Mouse (Mus musculus): ENCODE results near the gene Adamts2. TPM values are rescaled to one million over a fixed set of nuclear protein-coding genes. Genes with fewer than 3 reads are reported as not detected.

Adamts2 gene
- polyA plus RNA-seq, 1 experiment from 2014 or later: 8.5 TPM

GRCm38 (mm10) chr11:50658826-50659225 lies 56.9 kb downstream of the Adamts2 start:
- no peak for ATAC-seq

GRCm38 (mm10) chr11:50662176-50662575 lies 60.3 kb downstream of the Adamts2 start:
- Histone ChIP-seq H3K4me3 (replicated peaks) (no peak overlapping the region), H3K36me3 (no peaks in the 10 kb centered on the region), H3K4me2 (replicated peaks) (no peak overlapping the region), H3K4me1 (replicated peaks) (no peaks in the 10 kb centered on the region), H3K9me3 (no peaks in the 10 kb centered on the region), H3K9ac (no peak overlapping the region), H3K27me3 (replicated peaks) (no peaks in the 10 kb centered on the region), H3K27ac (no peak overlapping the region)
- no peak for ATAC-seq
- 90% methylated on average over 3 of the region's 3 CpGs for WGBS

More at GRCm38 (mm10) chr11:50658826-50659225, 56.9 kb downstream of the Adamts2 start:
- Histone ChIP-seq H3K9me3 (no peaks in the 10 kb centered on the region), H3K27me3 (replicated peaks) (no peaks in the 10 kb centered on the region), H3K9ac (no peak overlapping the region), H3K4me3 (replicated peaks) (no peak overlapping the region), H3K27ac (no peak overlapping the region), H3K36me3 (no peaks in the 10 kb centered on the region), H3K4me1 (replicated peaks) (peaks cover 4% of the 10 kb centered on the region), H3K4me2 (replicated peaks) (no peak overlapping the region)
- WGBS: 77% methylated on average over 6 of the region's 6 CpGs

- Histone ChIP-seq H3K4me3 (replicated peaks) (no peak overlapping the region), H3K27ac (no peak overlapping the region), H3K4me2 (replicated peaks) (no peak overlapping the region), H3K36me3 (no peaks in the 10 kb centered on the region), H3K27me3 (replicated peaks) (no peaks in the 10 kb centered on the region), H3K9ac (no peak overlapping the region), H3K9me3 (no peaks in the 10 kb centered on the region), H3K4me1 (replicated peaks) (no peaks in the 10 kb centered on the region)
- 66% methylated on average over 4 of the region's 4 CpGs for WGBS
- ATAC-seq: no peak
Measured at GRCm38 (mm10) chr11:50664826-50665225, 62.9 kb downstream of the Adamts2 start.

- ATAC-seq: 0 out of 2 replicates have a peak, but pooled peaks have one; percentile 23
- 70% methylated on average over 9 of the region's 9 CpGs for WGBS
Measured at GRCm38 (mm10) chr11:50669542-50670362, 67.9 kb downstream of the Adamts2 start.

GRCm38 (mm10) chr11:50670363-50670725 lies 68.5 kb downstream of the Adamts2 start:
- H3K27ac ChIP-seq: no peak overlapping the region
- no peak overlapping the region for H3K4me2 ChIP-seq (replicated peaks)
- WGBS: 76% methylated on average over 5 of the region's 5 CpGs
- no peak for ATAC-seq
- H3K27me3 ChIP-seq (replicated peaks): no peaks in the 10 kb centered on the region
- no peak overlapping the region for H3K9ac ChIP-seq
- no peaks in the 10 kb centered on the region for H3K36me3 ChIP-seq
- H3K4me3 ChIP-seq (replicated peaks): no peak overlapping the region
- H3K9me3 ChIP-seq: no peaks in the 10 kb centered on the region
- H3K4me1 ChIP-seq (replicated peaks): no peaks in the 10 kb centered on the region

More at GRCm38 (mm10) chr11:50669542-50670362, 67.9 kb downstream of the Adamts2 start:
- no peaks in the 10 kb centered on the region for H3K9me3 ChIP-seq
- H3K4me1 ChIP-seq (replicated peaks): no peaks in the 10 kb centered on the region
- no peaks in the 10 kb centered on the region for H3K27me3 ChIP-seq (replicated peaks)
- H3K9ac ChIP-seq: no peak overlapping the region
- H3K27ac ChIP-seq: no peak overlapping the region
- H3K4me3 ChIP-seq (replicated peaks): no peak overlapping the region
- no peaks in the 10 kb centered on the region for H3K36me3 ChIP-seq
- H3K4me2 ChIP-seq (replicated peaks): no peak overlapping the region

- no peak overlapping the region for H3K9ac ChIP-seq
Measured at GRCm38 (mm10) chr11:50670881-50671280, 69.0 kb downstream of the Adamts2 start.

GRCm38 (mm10) chr11:50671376-50671775 lies 69.5 kb downstream of the Adamts2 start:
- Histone ChIP-seq H3K27ac (no peak overlapping the region), H3K4me2 (replicated peaks) (no peak overlapping the region), H3K9ac (no peak overlapping the region), H3K36me3 (no peaks in the 10 kb centered on the region), H3K27me3 (replicated peaks) (no peaks in the 10 kb centered on the region), H3K9me3 (no peaks in the 10 kb centered on the region), H3K4me3 (replicated peaks) (no peak overlapping the region), H3K4me1 (replicated peaks) (no peaks in the 10 kb centered on the region)
- no peak for ATAC-seq
- WGBS: 71% methylated on average over 2 of the region's 2 CpGs

More at GRCm38 (mm10) chr11:50670881-50671280, 69.0 kb downstream of the Adamts2 start:
- no peak for ATAC-seq
- H3K27me3 ChIP-seq (replicated peaks): no peaks in the 10 kb centered on the region
- no peaks in the 10 kb centered on the region for H3K4me1 ChIP-seq (replicated peaks)
- no peaks in the 10 kb centered on the region for H3K9me3 ChIP-seq
- H3K27ac ChIP-seq: no peak overlapping the region
- H3K4me2 ChIP-seq (replicated peaks): no peak overlapping the region
- no peaks in the 10 kb centered on the region for H3K36me3 ChIP-seq
- no peak overlapping the region for H3K4me3 ChIP-seq (replicated peaks)
- WGBS: 93% methylated on average over 1 of the region's 1 CpGs

GRCm38 (mm10) chr11:50671820-50672310 lies 70.0 kb downstream of the Adamts2 start:
- Histone ChIP-seq H3K9me3 (no peaks in the 10 kb centered on the region), H3K27me3 (replicated peaks) (no peaks in the 10 kb centered on the region), H3K36me3 (no peaks in the 10 kb centered on the region), H3K4me3 (replicated peaks) (no peak overlapping the region), H3K9ac (no peak overlapping the region), H3K4me2 (replicated peaks) (no peak overlapping the region), H3K4me1 (replicated peaks) (no peaks in the 10 kb centered on the region), H3K27ac (no peak overlapping the region)
- 72% methylated on average over 7 of the region's 7 CpGs for WGBS
- ATAC-seq: no peak

- ATAC-seq: no peak
- no peak overlapping the region for H3K27ac ChIP-seq
- H3K9ac ChIP-seq: no peak overlapping the region
Measured at GRCm38 (mm10) chr11:50672866-50673265, 71.0 kb downstream of the Adamts2 start.

GRCm38 (mm10) chr11:50673525-50674250 lies 71.8 kb downstream of the Adamts2 start:
- Histone ChIP-seq H3K9me3 (no peaks in the 10 kb centered on the region), H3K27ac (no peak overlapping the region), H3K4me1 (replicated peaks) (no peaks in the 10 kb centered on the region), H3K4me2 (replicated peaks) (no peak overlapping the region), H3K27me3 (replicated peaks) (no peaks in the 10 kb centered on the region), H3K4me3 (replicated peaks) (no peak overlapping the region), H3K9ac (no peak overlapping the region), H3K36me3 (no peaks in the 10 kb centered on the region)
- no peak for ATAC-seq
- WGBS: 71% methylated on average over 6 of the region's 7 CpGs

More at GRCm38 (mm10) chr11:50672866-50673265, 71.0 kb downstream of the Adamts2 start:
- Histone ChIP-seq H3K27me3 (replicated peaks) (no peaks in the 10 kb centered on the region), H3K4me1 (replicated peaks) (no peaks in the 10 kb centered on the region), H3K9me3 (no peaks in the 10 kb centered on the region), H3K4me3 (replicated peaks) (no peak overlapping the region), H3K36me3 (no peaks in the 10 kb centered on the region), H3K4me2 (replicated peaks) (no peak overlapping the region)
- 45% methylated on average over 7 of the region's 7 CpGs for WGBS

GRCm38 (mm10) chr11:50674390-50674789 lies 72.5 kb downstream of the Adamts2 start:
- no peak for ATAC-seq
- no peaks in the 10 kb centered on the region for H3K4me1 ChIP-seq (replicated peaks)
- WGBS: 78% methylated on average over 9 of the region's 9 CpGs

GRCm38 (mm10) chr11:50678650-50679049 lies 76.8 kb downstream of the Adamts2 start:
- no peak overlapping the region for H3K4me2 ChIP-seq (replicated peaks)
- no peaks in the 10 kb centered on the region for H3K27me3 ChIP-seq (replicated peaks)
- H3K4me3 ChIP-seq (replicated peaks): no peak overlapping the region
- no peak for ATAC-seq
- H3K9ac ChIP-seq: no peak overlapping the region
- no peak overlapping the region for H3K27ac ChIP-seq
- H3K36me3 ChIP-seq: no peaks in the 10 kb centered on the region
- WGBS: 92% methylated on average over 10 of the region's 10 CpGs
- H3K4me1 ChIP-seq (replicated peaks): no peaks in the 10 kb centered on the region
- H3K9me3 ChIP-seq: no peaks in the 10 kb centered on the region

More at GRCm38 (mm10) chr11:50674390-50674789, 72.5 kb downstream of the Adamts2 start:
- Histone ChIP-seq H3K36me3 (no peaks in the 10 kb centered on the region), H3K27me3 (replicated peaks) (no peaks in the 10 kb centered on the region), H3K9ac (no peak overlapping the region), H3K9me3 (no peaks in the 10 kb centered on the region), H3K27ac (no peak overlapping the region), H3K4me3 (replicated peaks) (no peak overlapping the region), H3K4me2 (replicated peaks) (no peak overlapping the region)
